Mouse (Mus musculus) limb, embryonic 10.5 days (tissue): Measurements from ENCODE around the gene Usp49. TPM values are rescaled to one million over a fixed set of nuclear protein-coding genes. Genes with fewer than 3 reads are reported as not detected.
A peak's percentile ranks its signal among the peaks of the same experiment; 100 is the strongest.
"Not testable (repeated sequence)": the region's sequence is repeated elsewhere in the genome, so short reads cannot be mapped to it uniquely, and the experiment has no call there.

Experiments
- DNase-seq: peaks from one replicate; pipeline ENCODE4 v3.0.0-alpha.2; 2017; ENCODE audit warnings: low spot score
- H3K27ac ChIP-seq: fragments of 300-500 bp; sonication (generic); 2 replicates; pipeline ENCODE4 v1.5.1; 2016; ENCODE audit warnings: mild to moderate bottlenecking
- H3K27me3 ChIP-seq: fragments of 300-500 bp; sonication (generic); 2 replicates; pipeline ENCODE4 v1.6.1; 2016; ENCODE audit warnings: low read depth, mild to moderate bottlenecking; ENCODE audit not compliant: poor library complexity, severe bottlenecking
- H3K36me3 ChIP-seq: fragments of 300-500 bp; sonication (generic); 2 replicates; pipeline ENCODE4 v1.6.1; 2016; ENCODE audit warnings: mild to moderate bottlenecking, moderate library complexity
- H3K4me1 ChIP-seq: fragments of 300-500 bp; sonication (generic); 2 replicates; pipeline ENCODE4 v1.6.1; 2016
- H3K4me3 ChIP-seq: fragments of 300-500 bp; sonication (generic); 2 replicates; pipeline ENCODE4 v1.5.1; 2016; ENCODE audit warnings: mild to moderate bottlenecking, moderate library complexity
- H3K9me3 ChIP-seq: fragments of 300-500 bp; sonication (generic); replicated peaks from 2 replicates; pipeline ENCODE4 v1.6.1; 2016; ENCODE audit warnings: mild to moderate bottlenecking
- WGBS: fragments of 180-500 bp; shearing (Covaris S2); methylation state at CpG from one replicate; pipeline ENCODE4 v1.1.7; 2016; 5-methylcytosine and 5-hydroxymethylcytosine counted together
- polyA plus RNA-seq: library from polyadenylated mRNA; unstranded; fragments of >200 nt; fragmentation: Nextera tagmentation; extraction: Ambion mirVana; gene quantifications from 2 replicates; pipeline ENCODE4 v1.2.1, GENCODE M21; 2016

Gene Usp49
- polyA plus RNA-seq, 1 experiment from 2014 or later, result 6.8 TPM

DNA sequence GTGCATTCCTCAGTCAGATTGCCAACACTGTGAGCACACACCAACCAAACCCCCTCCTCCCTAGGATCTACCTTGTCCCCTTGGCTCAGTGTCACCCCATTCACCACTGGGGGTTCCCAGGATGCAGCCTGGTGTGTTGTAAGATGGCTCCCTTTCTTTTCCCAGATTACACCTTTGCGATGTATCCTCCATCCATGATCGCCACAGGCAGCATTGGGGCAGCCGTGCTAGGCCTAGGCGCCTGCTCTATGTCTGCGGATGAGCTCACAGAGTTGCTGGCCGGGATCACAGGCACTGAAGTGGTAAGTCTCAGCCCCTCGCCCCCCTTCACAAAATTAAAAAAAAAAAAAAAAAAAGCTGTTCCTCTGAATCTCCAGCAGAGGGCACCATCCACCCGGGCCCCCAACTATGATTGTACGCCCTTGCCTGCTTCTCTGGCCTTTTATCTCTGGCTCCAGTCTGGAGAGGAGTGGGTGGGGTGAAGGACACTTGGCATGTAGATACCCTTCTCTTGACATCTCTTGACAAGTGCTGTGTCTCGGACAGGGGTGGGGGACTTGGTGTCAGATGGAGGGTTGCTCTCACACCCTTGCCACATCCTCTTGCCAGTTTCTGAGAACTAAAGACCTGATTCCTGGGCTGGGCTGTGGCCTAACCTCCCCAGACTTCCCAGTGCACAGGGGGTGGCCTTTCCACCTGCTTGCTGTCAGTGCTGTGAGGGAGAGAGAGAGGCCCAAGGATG is 32.5 kb upstream of the Usp49 start:
- Histone ChIP-seq H3K27ac (peak overlapping the region; percentile 89; the same call in 1 of the 2 replicates), H3K9me3 (no peaks in the 10 kb centered on the region), H3K27me3 (no peaks in the 10 kb centered on the region), H3K4me1 (peaks cover 39% of the 10 kb centered on the region), H3K36me3 (peaks cover 68% of the 10 kb centered on the region), H3K4me3 (no peak overlapping the region)
- DNase-seq, result peak; percentile 70
- 30% methylated on average over 10 of the region's 10 CpGs for WGBS

DNA sequence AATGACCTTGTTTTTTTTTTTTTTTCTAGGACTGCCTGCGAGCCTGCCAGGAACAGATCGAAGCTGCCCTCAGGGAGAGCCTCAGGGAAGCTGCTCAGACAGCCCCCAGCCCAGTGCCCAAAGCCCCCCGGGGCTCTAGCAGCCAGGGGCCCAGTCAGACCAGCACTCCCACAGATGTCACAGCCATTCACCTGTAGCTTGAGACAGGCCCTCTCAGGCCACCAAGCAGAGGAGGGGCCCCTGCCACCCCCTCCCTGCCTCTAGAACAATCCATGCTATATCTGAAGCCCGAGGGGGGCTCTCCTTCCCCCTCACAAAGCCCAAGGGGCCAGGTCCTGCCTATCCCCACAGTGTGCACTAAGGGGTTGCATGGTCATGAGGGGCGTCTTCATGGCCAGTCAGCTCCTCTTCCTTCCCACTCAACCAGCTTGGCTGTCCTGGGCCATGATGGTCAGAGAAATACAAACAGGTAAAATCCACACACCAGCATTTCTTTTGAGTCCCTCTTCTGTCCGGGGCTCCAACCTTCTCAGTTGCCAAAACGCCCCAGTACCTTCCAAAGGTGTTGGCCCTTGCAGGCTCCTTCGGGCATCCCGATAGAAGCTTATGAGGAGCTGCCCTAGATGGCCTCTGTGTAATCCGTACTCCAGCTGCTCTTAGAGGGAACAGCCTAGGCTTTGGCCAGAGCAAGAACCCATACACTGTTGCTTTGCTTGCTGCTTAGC is 31.7 kb upstream of the Usp49 start:
- not testable (repeated sequence) for H3K9me3 ChIP-seq, H3K27ac ChIP-seq, DNase-seq, H3K4me3 ChIP-seq, H3K27me3 ChIP-seq
- 86% methylated on average over 10 of the region's 10 CpGs for WGBS
- Histone ChIP-seq H3K4me1 (peaks cover 37% of the 10 kb centered on the region), H3K36me3 (peaks cover 72% of the 10 kb centered on the region)

DNA sequence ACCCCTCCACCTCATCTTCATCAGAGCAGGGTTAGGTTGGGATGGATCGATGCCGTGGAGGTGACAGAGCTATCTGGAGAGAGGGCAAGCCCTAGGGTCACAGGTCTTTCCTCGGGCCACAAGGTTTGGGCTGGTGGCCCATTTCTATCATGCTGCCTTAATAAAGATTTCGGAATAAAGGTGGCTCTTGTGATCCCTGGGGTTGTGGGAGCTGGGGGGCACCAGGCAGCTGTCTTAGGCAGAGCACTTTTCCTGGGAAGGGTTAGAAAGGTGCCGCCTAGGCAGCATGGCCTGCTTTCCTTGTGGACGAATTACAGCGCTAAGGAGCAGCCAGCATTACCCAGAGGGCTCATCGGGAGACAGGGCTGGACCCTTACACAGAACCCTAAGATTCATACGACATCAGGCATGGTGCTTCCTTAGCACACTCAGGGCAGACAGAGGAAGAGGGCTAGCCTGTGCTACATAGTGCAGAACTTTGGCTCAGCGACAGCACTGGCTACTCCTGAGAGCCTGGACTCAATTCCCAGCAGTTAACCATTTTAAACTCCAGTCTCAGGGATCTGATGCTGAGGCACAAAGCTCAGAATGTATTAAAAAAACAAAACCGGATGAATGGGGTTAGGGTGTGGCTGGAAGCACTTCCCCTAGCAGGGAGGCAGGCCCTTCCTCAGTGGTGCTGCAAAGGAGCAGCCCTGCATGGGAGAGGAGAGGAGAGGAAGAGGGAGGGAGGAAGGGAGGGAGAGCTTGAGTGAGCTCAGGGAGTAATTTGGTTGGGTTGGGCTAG is 30.8 kb upstream of the Usp49 start:
- 80% methylated on average over 11 of the region's 11 CpGs for WGBS
- H3K27ac ChIP-seq, result no peak overlapping the region
- peaks cover 82% of the 10 kb centered on the region for H3K36me3 ChIP-seq
- peaks cover 32% of the 10 kb centered on the region for H3K4me1 ChIP-seq
- DNase-seq, result no peak
- H3K9me3 ChIP-seq, result no peaks in the 10 kb centered on the region
- H3K27me3 ChIP-seq, result no peaks in the 10 kb centered on the region
- no peak overlapping the region for H3K4me3 ChIP-seq

DNA sequence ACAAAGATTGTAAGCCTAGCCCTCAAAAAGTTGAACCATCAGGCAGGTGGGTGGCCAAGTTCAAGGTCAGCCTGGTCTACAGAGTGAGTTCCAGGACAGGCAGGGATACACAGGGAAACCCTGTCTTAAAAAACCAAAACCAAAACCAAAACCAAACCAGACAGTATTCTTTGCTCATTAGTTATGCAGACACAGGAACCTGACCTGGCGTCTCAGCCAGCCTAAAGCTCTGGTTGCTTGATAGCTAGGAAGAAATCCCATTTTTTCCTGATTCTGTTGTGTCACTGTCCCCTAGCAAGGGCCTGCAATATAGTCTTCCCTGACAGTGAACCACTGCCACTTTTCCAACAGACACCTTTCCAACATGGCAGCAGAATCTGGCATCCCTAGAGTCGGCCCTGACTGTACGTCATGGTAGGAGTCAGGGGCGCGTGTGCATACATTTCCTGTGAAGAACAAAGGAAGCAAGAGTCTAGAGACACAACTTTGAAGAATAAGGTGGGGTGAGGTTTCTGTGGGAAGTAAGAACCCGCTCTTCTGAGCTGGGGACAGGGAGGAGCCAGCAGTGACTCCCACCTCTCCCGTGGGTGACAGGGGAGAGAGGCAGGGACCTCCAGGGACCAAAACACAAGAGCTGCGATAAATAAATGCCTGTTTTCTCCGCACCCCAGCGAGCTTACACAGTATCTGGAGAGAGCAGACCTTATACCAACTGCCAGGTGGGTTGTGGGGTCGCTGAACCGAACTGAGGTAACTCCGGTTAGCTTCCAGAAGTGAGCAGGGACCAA is 29.7 kb upstream of the Usp49 start:
- WGBS, result 93% methylated on average over 13 of the region's 13 CpGs
- H3K27me3 ChIP-seq, result no peaks in the 10 kb centered on the region
- no peak for DNase-seq
- H3K36me3 ChIP-seq, result peaks cover 92% of the 10 kb centered on the region
- peaks cover 22% of the 10 kb centered on the region for H3K4me1 ChIP-seq
- H3K9me3 ChIP-seq, result no peaks in the 10 kb centered on the region
- H3K4me3 ChIP-seq, result no peak overlapping the region
- H3K27ac ChIP-seq, result no peak overlapping the region

DNA sequence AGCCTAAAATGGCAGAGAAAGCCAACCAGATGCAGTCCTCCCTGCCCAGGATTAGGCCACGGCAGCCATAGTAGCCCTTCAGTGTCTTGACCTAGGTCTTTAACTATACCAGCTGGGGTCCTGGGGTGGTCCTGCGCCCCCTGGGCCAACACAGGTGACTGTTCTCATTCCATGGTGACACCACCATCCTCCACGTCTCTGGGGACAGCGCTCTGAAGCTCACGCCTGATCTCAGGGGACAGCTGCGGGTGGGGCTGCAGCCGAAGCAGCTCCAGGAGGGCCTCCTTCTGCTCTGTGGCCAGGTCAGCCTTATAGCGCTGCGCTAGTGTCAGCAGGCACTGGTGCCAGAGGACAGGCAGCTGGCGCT is 29.1 kb upstream of the Usp49 start:
- no peaks in the 10 kb centered on the region for H3K27me3 ChIP-seq
- peaks cover 97% of the 10 kb centered on the region for H3K36me3 ChIP-seq
- 94% methylated on average over 10 of the region's 10 CpGs for WGBS
- DNase-seq, result no peak
- no peaks in the 10 kb centered on the region for H3K9me3 ChIP-seq
- no peak overlapping the region for H3K4me3 ChIP-seq
- no peak overlapping the region for H3K27ac ChIP-seq
- H3K4me1 ChIP-seq, result peaks cover 16% of the 10 kb centered on the region

DNA sequence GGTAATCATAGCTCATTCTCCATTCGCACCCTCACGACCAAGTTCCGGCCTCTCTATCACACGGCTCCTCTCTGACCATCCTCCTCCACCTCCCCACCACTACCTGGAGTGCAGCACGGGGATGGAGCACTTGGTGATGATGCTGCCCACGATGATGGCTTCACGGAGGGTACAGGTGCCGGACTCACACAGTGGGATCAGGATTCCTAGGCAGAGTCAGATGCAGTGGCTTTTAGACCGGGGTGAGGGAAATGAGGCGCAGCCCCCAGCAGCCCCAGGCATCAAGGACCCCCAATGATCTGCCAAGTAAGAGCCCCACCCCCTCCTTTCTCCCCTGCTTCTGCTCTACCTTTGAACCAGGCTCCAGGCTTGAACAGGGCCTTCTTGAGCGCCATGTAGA is 28.2 kb upstream of the Usp49 start:
- no peak overlapping the region for H3K27ac ChIP-seq
- DNase-seq, result no peak

DNA sequence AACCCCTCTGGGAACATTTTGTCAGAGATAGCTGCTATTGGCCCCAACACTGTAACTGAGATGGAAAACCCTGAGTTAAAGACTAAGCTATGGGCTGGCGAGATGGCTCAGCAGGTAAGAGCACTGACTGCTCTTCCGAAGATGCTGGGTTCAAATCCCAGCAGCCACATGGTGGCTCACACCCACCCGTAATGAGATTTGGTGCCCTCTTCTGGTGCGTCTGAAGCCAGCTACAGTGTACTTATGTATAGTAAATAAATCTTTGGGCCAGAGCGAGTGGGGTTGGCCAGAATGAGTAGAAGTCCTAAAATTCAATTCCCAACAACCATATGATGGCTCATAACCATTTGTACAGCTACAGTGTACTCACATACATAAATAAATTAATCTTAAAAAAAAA is 24.3 kb upstream of the Usp49 start:
- no peaks in the 10 kb centered on the region for H3K27me3 ChIP-seq
- H3K4me3 ChIP-seq, result no peak overlapping the region
- no peak overlapping the region for H3K27ac ChIP-seq
- H3K9me3 ChIP-seq, result no peaks in the 10 kb centered on the region
- 84% methylated on average over 5 of the region's 5 CpGs for WGBS
- no peak for DNase-seq
- peaks cover 9% of the 10 kb centered on the region for H3K4me1 ChIP-seq
- H3K36me3 ChIP-seq, result peaks cover 81% of the 10 kb centered on the region

More for the DNA sequence above, 28.2 kb upstream of the Usp49 start:
- Histone ChIP-seq H3K36me3 (peaks cover 97% of the 10 kb centered on the region), H3K9me3 (no peaks in the 10 kb centered on the region), H3K27me3 (no peaks in the 10 kb centered on the region), H3K4me3 (no peak overlapping the region), H3K4me1 (peaks cover 7% of the 10 kb centered on the region)
- WGBS, result 96% methylated on average over 11 of the region's 11 CpGs

DNA sequence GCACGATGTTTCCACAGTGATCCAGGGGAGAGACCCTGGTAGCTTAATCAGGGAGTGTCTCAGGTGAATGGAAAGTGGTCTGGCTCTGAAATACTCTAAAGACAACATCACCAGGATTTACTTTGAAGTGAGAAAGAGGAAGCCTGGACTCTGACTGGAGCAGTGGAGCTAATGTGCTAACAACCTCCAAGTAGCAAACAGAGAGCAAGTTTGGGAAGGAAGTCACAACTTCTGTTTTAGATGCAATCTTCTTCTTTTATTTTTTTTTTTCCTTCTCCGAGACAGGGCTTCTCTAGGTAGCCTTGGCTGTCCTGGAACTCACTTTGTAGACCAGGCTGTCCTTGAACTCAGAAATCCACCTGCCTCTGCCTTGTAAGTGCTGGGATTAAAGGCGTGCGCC is 21.3 kb upstream of the Usp49 start:
- no peak for DNase-seq
- H3K9me3 ChIP-seq, result no peaks in the 10 kb centered on the region
- H3K4me3 ChIP-seq, result no peak overlapping the region
- H3K27me3 ChIP-seq, result no peaks in the 10 kb centered on the region
- H3K27ac ChIP-seq, result no peak overlapping the region
- H3K4me1 ChIP-seq, result peaks cover 22% of the 10 kb centered on the region
- H3K36me3 ChIP-seq, result peaks cover 71% of the 10 kb centered on the region
- WGBS, result 94% methylated on average over 4 of the region's 4 CpGs

DNA sequence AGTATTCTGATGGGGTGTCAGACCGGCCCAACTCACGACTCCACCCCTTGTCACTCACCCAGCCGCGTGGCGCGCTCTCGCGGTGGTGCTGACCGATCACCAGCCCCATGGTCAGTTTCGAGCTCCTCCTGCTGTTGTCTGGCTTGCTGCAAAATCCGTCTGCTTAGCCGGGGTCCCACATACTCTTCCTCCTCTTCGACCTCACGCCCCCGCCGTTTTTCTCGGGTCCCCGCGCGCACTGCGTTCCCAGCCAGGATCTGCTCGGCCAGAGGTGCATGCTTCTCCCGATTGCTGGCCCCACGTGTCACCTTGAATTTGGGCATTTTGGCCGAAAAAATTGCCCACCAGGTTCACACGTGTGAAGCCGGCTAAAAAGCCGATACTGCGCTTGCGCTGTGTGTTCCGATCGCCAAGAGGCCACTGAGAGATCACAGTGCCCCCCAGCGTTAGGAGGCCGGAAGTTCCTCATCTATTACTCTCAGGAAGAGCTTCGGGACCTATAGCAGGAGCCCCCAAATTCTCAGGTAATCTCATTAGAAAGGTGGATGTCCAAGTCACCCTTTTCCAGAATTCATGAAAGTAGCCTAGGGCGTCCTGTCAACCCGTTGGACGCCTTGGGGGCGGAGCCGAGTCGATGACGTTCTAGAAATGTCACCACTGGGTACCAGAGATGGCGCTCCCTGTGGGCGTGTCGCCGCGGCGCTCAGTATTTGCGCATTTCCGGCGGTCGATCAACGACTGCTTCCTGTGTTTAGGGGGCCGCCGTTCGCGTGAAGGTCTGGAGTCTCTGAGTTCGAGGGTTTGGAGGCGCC is 19.4 kb upstream of the Usp49 start, which contains the start of the genes Bysl, Med20 and Gm20517:
Bysl (minus strand) TSS at position 644 of the 812 bp plus-strand sequence.
Med20 (plus strand) TSS at position 734 of the 812 bp plus-strand sequence.
Gm20517 (plus strand) TSS at position 741 of the 812 bp plus-strand sequence.
- H3K4me1 ChIP-seq, result peaks cover 22% of the 10 kb centered on the region
- H3K9me3 ChIP-seq, result no peaks in the 10 kb centered on the region
- no peaks in the 10 kb centered on the region for H3K27me3 ChIP-seq
- DNase-seq, result peak; percentile 99
- peak within 1 kb of the TSS; percentile 76 for H3K4me3 ChIP-seq
- peak within 1 kb of the TSS; percentile 81 for H3K27ac ChIP-seq
- under 1% methylated on average over 59 of the region's 59 CpGs for WGBS
- peaks cover 71% of the 10 kb centered on the region for H3K36me3 ChIP-seq

DNA sequence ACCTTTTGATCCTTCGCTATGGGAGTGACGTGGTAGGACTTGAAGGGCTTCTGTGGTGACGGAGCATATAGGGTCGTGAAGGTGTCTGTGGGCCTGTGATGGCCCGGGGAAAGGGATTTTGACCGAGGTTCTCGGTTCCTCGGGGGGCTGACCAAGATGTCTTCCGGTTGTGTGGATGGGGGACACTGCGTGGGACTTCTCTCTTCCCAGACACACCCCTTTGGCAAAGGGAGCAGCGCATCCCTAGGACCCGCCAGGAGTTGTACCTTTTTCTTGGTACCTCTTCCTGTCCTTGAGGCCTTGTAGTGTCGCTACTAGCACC is 18.9 kb upstream of the Usp49 start:
- no peaks in the 10 kb centered on the region for H3K27me3 ChIP-seq
- WGBS, result under 1% methylated on average over 13 of the region's 13 CpGs
- H3K9me3 ChIP-seq, result no peaks in the 10 kb centered on the region
- H3K4me3 ChIP-seq, result peak overlapping the region; percentile 76
- peaks cover 22% of the 10 kb centered on the region for H3K4me1 ChIP-seq
- H3K36me3 ChIP-seq, result peaks cover 71% of the 10 kb centered on the region
- peak overlapping the region; percentile 81 for H3K27ac ChIP-seq
- DNase-seq, result no peak

DNA sequence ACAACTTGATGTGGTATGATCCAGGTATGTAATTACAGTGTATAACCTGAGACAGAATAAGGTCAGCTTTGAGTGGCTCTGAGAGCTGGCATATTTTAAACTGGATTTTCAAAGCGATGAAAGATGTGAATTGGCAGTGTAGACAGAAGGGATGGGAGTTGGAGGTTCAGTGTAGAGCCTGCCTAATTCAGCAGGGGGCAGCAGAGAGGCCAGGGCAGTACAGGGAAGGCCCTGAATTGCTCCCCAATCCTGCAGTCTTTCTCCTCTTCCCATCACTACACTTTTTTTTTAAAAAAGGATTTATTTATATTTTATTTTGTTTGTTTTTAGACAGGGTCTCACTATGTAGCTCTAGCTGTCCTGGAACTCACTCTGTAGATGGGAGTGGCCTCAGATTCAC is 16.5 kb upstream of the Usp49 start:
- WGBS, result 91% methylated on average over 1 of the region's 1 CpGs
- H3K4me1 ChIP-seq, result peaks cover 22% of the 10 kb centered on the region
- H3K27me3 ChIP-seq, result no peaks in the 10 kb centered on the region
- H3K36me3 ChIP-seq, result peaks cover 68% of the 10 kb centered on the region
- no peaks in the 10 kb centered on the region for H3K9me3 ChIP-seq
- no peak overlapping the region for H3K4me3 ChIP-seq
- no peak for DNase-seq
- H3K27ac ChIP-seq, result no peak overlapping the region

DNA sequence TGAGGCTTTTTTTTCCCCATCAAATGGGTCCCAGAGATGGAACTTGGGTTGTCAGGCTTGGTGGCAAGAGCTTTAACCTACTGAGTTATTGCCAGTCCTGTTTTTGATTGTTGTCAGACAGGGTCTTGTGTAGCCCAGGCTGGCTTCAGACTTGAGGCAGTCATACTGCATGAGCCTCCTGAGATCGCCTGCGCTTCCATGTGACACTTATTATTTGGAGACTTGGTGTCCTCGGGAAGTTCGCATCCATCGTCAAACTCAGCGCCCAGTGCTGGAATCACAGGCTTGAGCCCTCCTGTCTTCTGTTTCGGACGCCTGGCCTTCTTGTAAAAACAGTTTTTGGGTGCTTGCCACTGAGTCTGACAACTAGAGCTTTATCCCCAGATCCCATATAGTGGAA is 14.4 kb upstream of the Usp49 start:
- H3K36me3 ChIP-seq, result peaks cover 84% of the 10 kb centered on the region
- H3K4me1 ChIP-seq, result peaks cover 13% of the 10 kb centered on the region
- no peaks in the 10 kb centered on the region for H3K9me3 ChIP-seq
- DNase-seq, result no peak
- WGBS, result 95% methylated on average over 8 of the region's 8 CpGs
- H3K4me3 ChIP-seq, result no peak overlapping the region
- no peaks in the 10 kb centered on the region for H3K27me3 ChIP-seq
- H3K27ac ChIP-seq, result no peak overlapping the region
